Mouse (Mus musculus) megakaryocyte, embryonic 14.5 days (primary cell): ENCODE measurements around the gene Trim56.

Source experiments
- FLI1 ChIP-seq: IDR thresholded peaks from 2 replicates; pipeline ENCODE4 v1.6.1; 2012; ENCODE audit warnings: low read length, inconsistent platforms, mixed read lengths
- GATA1 ChIP-seq: IDR thresholded peaks from 3 replicates; pipeline ENCODE4 v1.6.1; 2012; ENCODE audit warnings: mixed read lengths, low read length, inconsistent platforms, borderline replicate concordance

- no peak for TF ChIP-seq GATA1
- TF ChIP-seq FLI1: no peak
Observed at GRCm38 (mm10) chr5:137115866-137116847, at the start of gene Trim56.
